Mouse (Mus musculus): ENCODE measurements at regions not wholly inside any gene's neighbourhood (a gene's known extent, or its start where the extent isn't known, plus 50 kb on each side); places are given as distances from the start of the nearest gene placed in this dataset.
"Not testable (repeated sequence)": the region's sequence is repeated elsewhere in the genome, so short reads cannot be mapped to it uniquely, and the experiment has no call there.

DNA sequence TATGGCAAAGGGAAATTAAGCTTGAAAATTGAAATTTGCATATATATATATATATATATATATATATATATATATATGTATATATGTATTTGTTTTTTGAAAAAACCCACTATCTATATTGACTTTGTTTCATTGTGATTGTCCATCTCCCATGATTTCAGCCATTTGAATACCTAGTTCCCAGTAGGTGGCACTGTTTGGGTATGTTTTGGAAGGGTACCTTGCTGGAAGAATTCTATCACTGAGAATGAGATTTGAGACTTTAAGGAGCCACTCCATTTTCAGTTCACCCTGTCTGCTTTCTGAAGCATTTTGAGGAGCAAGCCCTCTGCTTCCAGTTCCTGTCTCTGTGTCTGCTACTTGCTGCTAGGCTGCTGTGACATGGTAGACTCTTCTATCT, 72.8 kb upstream of the Ugt8a start:
- DNase-seq: no peak
- intact Hi-C loops (cut with DNase I; ENCODE audit: low total_unique reads): loop anchor here (10.0 kb wide), 1 partner anchor 394 kb away; no protein-coding TSS in a partner anchor

DNA sequence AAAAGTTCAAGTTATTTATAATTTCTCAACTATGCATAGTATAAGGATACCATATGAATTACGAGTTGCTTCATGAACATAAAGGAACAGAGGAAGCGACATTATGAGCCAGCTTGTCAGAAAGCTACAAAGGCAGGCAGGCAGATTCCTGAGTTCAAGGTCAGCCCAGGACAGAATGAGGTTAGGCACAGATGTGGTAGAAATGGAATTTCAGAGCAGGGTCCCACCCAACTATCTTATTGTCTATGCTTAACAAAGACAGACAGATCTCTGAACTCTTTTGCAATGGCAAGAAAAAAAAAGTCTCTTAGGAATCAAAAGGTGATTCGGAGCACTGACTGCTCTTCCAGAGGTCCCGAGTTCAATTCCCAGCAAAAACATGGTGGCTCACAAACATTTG, 77.7 kb upstream of the Ugt8a start:
- no peak for DNase-seq
- intact Hi-C loops (cut with DNase I; ENCODE audit: low total_unique reads): loop anchor here (10.0 kb wide), 1 partner anchor 389 kb away; no protein-coding TSS in a partner anchor

DNA sequence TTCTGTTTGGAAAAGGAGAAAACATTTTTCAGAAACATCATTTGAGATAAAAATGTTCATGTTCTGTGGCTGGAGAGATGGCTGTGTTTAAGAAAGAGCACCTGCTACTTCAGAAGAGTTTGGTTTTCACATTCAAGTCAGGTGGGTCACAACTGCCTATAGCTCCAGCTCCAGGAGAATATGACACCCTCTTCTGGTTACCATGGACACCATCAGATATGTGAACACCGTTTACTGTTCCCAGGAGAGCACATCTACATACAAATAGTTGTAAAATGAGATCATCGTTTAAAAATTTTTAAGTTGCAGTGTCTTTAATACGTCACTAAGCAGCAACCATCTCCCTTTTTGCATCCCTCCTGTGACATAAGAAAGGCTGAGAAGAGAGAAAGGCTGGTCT, 105.9 kb upstream of the Ugt8a start:
- intact Hi-C loops (cut with DNase I; ENCODE audit: low total_unique reads): no loop called here
- DNase-seq: no peak

DNA sequence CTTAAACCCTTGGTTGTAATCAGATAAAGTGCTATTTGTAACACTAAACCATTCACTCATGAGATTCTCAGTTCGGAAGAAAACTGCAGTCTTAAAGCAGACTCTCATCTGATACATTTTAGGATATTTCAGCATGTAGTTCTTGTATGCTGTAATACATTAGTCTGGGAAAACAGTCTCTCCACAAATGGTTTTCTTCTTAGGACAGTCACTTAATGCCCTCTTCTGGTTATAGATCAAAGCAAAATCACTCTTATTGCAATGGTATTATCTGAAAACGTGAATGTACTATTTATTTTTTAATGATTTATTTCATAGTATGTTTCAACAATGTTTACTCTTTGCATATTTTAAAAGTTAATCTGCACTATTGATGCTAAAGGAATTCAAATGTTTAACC, 106.4 kb upstream of the Ugt8a start:
- intact Hi-C loops (cut with DNase I; ENCODE audit: low total_unique reads): no loop called here

DNA sequence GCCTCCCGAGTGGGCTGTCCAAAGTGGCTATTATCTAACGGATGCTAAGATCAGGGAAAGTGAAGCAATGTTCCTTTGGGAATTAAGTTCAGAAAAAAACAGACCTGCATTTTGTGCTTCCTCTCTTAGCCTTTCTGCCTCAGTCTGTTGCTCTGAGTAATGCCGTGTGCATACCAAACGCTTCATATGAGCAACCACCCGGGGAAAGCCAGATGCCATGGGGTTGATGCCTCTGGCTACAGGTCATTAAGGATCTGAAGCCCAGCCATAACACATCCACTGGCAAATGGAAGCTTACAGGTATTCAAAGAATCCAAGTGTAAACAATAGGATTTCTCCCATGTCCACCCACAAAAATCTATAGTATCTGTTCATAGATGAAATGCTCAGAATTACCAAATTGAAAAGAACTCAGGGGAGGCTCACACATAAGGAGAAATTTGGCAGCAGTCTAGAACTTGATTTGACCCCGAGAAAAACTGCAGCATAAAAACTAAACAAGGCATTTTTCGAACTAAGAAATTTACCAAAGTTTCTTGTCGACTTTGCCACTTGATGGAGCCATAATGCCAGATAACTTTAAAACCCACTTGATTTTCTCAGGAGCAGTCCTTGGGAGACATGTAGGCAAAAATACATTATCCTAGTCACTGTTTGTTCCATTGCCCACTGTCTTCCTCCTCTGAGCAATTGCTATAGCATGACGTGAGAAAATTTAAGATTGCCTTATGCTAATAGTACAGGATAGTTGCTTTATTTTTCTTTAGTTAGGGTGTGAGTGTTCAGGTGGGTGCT, 107.8 kb upstream of the Ugt8a start:
- intact Hi-C loops (cut with DNase I; ENCODE audit: low total_unique reads): no loop called here

More for the DNA sequence above, 106.4 kb upstream of the Ugt8a start:
- no peak for DNase-seq

DNA sequence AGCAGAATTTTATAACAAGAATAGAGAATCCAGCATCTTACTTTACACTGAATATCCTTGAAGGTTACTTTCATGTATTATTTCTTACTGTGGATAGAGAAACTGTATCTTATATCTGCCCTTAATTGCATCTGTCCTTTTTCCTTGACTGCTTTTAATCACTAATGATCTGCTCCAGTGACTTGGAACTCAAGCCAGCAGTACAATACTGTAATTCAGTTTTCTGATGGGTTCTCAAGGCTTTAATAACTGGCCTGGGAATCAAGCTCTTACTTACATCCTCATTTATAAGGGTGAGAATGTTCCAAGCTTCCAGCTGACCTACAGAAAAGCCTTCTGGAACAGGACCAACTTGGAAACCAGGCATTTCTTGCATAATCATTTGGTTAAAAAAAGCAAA, 120.2 kb upstream of the Ugt8a start:
- intact Hi-C loops (cut with DNase I; ENCODE audit: low total_unique reads): no loop called here
- DNase-seq: no peak

More for the DNA sequence above, 107.8 kb upstream of the Ugt8a start:
- no peak for DNase-seq

DNA sequence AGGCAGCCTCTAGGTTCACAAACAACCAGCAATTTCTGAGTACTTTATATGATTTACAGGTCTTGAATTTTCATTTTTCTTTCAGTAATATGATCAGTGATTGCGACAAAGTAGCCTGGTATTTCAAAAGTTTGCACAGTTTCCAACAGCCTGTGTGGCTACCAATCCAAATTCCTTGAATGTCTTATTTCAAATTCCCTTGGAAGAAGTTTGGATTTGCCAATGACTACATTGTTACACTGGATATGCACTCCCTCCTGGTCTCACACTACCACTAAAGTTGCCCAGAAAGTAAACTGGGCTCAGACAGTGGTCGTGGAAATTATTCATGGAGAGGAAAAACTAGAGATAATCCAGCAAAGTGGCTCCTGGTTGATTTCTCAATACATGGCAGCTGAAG, 166.7 kb upstream of the Ugt8a start:
- intact Hi-C loops (cut with DNase I; ENCODE audit: low total_unique reads): no loop called here
- no peak for DNase-seq

DNA sequence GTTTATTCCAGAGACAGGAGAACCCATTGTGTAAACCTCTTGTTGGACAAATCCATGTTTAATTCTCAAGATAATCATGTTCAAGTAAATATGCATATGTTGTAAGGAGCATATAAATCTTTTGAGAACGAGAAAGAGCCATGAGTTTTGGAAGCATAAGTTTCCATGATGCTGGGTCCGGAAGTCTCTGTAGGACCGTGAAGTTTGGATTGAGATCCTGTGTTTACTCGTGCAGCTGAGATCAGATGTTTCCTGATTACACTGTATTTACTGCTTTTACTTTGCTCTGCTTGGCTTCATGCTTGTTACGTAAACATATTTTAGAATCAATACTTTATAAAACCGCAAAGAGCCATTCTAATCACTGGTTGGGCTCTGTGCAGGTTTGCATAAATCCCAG, 171.0 kb upstream of the Ugt8a start:
- intact Hi-C loops (cut with DNase I; ENCODE audit: low total_unique reads): no loop called here
- DNase-seq: no peak

DNA sequence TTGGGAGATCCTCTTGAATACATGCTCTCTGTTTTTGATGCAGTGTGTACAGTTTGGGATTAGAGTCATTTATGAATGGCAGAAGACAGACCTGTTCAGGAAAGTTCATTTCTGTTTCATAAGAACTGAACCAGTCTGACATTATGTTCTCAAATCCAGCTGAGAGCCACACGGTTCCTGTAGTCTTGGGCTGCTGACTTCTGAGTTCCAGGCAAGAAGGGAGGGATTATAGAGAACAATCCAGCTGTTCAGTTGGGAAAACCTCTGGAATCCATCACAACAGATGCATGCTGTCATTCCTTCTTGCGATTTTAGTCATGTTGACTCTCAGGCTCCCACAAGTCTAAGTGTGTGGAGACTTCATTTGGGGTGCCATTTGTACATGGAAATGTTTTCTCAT, 179.4 kb upstream of the Ugt8a start:
- intact Hi-C loops (cut with DNase I; ENCODE audit: low total_unique reads): no loop called here
- DNase-seq: no peak

DNA sequence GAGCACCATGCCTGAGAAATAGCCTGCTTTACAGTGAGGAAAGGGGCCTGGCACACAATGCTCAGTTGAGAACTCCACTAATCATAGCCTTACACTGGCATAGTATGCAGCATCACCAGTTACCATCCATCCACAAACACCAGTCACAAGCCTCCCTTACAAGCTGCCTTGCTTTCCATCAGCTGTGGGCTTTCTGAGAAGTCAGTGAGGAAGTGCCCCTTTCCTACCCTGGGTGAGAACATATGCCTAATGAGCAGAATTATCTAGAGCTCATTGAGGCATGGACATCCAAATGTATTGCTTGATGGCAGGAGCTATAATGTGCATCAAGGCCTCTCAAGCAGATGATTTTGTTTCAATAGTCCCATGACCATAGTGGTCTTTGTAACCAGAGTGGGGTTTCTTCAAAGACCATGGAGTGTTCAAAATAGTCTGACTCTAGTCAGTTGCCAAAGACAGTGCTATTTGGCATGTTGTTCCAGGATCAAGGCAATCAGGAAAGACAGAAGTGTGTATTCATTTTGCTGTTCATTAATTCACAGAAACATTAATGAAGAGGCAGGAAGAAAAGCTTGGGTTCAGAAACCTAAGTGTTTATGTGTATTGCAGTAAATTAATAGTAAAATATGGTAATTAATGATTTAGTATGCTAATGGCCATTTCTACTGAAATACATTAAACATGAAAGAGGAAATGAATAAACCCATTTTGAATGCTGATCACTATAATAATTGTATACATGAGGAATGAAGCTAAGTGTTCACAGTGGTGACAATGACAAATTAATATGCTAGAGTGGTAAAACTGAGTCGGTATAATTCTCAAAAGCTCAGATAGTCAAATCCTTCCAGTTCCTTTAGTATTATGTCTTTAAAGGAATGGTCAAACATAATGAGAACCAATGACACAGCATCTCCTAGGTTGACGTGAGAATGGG, 184.2 kb upstream of the Ugt8a start:
- intact Hi-C loops (cut with DNase I; ENCODE audit: low total_unique reads): no loop called here
- no peak for DNase-seq

DNA sequence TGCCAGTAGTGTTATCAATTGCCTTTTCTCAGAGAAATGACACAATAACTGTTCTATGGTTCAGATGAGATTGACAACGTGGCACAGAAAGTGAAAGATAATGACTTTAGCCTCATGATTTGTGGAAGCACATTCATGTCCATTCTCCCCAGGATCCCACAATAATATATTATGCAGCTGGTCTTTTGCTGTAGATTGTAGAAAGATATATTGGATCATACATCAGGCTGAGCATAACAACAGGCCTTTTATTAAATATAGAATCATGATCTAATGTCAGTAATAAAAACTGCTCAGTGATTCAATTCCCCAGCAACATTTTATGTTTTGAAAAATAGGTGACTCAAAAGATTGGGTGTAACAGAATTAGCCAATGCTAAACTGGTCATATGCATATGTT, 196.9 kb upstream of the Arsj start:
- intact Hi-C loops (cut with DNase I; ENCODE audit: low total_unique reads): no loop called here
- no peak for DNase-seq

DNA sequence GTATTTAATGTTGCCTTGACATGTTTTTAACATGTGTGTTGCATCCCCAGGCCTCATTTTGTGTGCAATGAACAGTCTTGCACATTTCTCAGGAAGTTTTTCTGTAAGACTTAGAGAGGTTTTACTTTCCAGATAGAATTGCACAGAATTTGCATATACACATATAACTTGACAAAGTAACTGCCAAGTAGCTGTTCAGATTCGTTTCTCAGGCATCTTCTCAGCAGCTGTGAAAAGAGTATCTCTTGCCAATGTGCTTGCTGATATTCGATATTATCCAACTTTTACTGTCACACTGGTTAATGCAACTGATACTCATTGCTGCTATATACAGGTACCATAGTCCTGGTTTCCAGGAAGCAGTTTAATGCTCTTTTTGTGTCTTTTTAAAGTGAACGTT, 154.5 kb upstream of the Arsj start:
- no peak for DNase-seq
- intact Hi-C loops (cut with DNase I; ENCODE audit: low total_unique reads): no loop called here

DNA sequence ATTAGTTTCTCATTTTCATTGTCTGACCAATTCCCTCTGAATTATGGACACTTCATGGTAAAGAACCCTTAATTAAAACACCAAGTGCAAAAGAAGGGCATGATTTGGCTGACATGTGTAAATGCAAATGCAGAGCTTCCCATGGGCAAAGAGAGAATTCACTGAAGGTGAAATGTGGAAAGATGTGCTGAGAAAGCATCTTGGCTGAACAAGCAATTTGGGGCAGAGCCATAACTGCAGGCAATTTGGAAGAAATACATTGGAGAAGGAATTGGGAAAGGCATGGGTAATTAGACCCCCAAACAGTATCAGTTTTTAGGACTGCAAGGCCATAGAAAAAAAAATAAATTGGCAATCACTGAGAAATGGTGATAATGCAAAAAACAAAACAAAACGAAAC, 153.3 kb upstream of the Arsj start:
- intact Hi-C loops (cut with DNase I; ENCODE audit: low total_unique reads): no loop called here
- DNase-seq: no peak

DNA sequence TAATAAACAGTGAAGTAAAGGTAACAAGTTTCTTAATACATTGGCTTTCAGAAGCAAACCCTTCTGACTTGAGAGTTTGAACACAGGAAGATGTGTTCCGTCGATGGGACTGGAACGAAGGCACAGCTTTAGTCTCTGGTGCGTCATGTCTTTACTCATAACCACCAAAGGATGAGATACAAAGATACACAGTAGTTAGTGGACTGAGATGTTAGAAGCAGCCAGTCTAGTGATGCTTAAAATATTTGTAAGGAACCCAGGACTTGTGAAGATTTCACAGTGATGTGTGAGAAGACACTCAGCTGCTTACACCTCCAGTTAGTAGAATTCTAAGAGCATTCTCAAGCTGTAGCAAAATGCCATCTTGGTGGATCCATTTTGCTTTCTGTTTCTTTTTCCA, 135.9 kb upstream of the Arsj start:
- no peak for DNase-seq
- intact Hi-C loops (cut with DNase I; ENCODE audit: low total_unique reads): no loop called here

DNA sequence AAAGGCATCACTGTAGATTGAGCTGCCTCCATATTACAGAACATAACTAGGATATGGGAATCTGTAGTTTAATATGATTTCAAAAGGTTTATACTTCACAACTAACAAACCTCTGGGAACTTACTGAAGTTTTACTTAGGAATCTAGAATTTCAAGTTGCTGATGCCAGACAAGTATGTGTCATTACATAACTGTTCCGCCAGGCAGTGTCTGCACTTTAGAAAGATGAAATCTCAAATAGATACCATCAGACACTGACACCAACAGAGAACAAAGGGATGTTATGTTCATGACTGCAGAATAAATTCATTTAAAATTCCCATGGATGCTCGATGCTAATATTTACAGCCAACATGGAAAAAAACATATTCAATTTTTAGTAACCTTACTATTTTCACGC, 117.7 kb upstream of the Arsj start:
- intact Hi-C loops (cut with DNase I; ENCODE audit: low total_unique reads): no loop called here
- DNase-seq: no peak

DNA sequence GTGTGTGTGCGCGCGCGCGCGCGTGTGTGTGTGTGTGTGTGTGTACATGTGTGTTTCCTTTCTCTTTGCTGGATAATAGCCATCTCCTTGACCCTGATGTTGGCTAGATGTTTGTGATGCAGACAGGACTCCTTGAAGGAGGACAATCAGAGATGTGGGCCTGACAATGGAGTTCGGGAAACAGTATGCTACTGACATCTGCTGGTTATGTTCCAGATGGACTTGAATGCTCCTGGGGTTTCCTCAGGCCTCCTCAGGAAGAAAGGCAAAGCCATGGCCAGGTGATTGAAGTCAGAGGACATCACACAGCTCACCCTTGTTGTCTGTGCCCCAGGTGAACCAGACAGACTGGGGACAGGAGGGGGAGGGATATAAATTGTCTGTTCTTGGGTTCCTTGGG, 102.2 kb upstream of the Arsj start:
- intact Hi-C loops (cut with DNase I; ENCODE audit: low total_unique reads): no loop called here
- DNase-seq: no peak

DNA sequence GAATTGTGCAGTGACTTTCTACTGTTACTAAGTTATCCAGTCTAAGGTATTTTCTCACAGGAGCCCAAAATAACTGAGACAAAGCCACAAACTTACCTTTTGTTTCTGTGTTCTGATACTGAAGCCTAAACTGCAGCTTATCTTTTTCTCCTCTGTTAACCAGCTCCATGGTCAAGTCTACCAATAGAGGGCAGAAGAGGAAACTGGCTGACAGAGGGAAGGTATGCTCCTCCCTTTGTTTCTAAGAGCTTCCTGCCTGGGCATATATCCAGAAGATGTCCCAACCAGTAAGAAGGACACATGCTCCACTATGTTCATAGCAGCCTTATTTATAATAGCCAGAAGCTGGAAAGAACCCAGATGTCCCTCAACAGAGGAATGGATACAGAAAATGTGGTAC, 91.5 kb upstream of the Arsj start:
- DNase-seq; intact Hi-C loops (cut with DNase I; ENCODE audit: low total_unique reads): not testable (repeated sequence)

DNA sequence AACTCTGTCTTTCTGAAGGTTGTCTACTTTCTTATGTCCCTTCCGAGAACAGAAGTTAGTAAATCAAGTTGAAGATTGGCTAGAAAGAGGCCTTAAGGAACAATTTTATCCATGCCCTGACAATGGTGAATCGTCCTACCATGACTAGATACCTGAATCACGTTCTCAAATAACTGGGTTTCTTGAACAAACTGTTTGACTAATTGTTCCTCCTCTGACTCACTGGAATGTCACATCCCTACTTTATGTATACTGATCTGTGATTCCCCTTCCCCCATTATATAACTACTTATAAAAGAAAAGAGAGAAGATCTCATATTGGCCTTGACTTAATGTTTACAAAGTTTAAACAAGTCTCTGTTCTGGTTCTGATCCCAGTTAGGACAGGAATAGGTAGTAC, 89.9 kb upstream of the Arsj start:
- intact Hi-C loops (cut with DNase I; ENCODE audit: low total_unique reads): no loop called here
- DNase-seq: no peak

DNA sequence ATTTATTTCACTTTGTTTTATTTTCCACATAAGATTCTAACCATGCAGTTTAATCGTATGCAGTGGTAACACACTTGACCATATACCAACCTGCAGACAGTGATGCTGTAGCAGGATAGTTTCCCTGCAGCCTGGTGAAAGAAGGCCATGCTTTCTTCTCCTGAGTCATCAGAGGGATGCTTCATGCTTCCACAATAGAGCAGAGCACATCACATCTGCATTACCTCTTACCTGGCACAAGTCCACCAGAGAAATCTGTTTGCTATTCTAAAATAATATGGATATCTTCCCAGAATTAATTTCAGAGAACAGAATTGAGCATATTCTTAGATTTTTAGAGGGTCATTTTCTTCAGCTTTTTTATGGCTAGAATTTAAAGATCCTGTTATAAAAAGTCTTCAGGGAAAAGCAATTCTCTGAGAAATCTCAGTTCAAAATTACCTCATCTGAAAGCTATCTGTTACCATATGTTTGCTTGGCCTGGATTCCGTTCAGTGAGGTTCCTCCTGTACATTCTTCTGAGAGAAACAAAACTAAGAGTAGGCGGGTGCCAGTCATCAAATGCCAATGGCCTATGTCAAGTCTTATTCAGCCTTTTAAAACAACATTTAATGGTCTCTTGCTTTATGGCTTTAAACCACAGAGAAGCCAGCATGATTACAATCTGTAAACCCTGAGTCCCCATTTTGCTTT, 87.3 kb upstream of the Arsj start:
- DNase-seq: no peak
- intact Hi-C loops (cut with DNase I; ENCODE audit: low total_unique reads): no loop called here

Measured in gastrocnemius, postnatal 14 days (tissue).